Mouse (Mus musculus): Measurements from ENCODE around the gene Bace2. TPM values are rescaled to one million over a fixed set of nuclear protein-coding genes. Genes with fewer than 3 reads are reported as not detected.

The Bace2 gene
- polyA plus RNA-seq (2015; fragmentation: Nextera tagmentation; extraction: Ambion mirVana) = 43.9 and 48.2 TPM in 2 replicates

DNA sequence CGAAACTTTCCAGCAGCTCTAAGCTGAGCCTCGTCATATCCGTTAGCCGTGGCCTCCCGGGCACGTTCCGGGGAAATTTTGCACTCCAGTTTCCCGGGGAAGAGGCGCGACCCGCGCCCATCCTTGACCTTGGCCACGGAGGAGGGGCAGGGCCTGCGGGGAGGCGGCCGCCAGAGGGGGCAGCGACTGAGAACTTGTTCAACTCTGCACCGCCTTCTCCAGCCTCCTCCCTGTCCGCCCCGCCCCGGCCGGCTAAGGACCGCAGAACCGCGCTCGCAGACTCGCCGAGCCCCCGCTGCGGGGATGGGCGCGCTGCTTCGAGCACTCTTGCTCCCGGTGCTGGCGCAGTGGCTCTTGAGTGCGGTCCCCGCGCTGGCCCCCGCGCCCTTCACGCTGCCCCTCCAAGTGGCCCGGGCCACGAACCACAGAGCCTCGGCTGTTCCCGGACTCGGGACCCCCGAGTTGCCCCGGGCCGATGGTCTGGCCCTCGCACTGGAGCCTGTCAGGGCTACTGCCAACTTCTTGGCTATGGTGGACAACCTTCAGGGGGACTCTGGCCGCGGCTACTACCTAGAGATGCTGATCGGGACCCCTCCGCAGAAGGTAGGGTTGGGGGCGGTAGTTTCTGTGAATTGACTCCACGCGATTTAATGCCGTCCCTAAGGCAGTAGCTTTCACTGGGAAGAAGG, at the start of gene Bace2:
Gene Bace2, plus strand, starts transcription at position 244 of the 689 bp plus-strand sequence.
- H3K4me2 ChIP-seq (ENCODE audit: low read depth, low read length) = peak within 1 kb of the TSS; percentile 97
- ATAC-seq (replicated peaks; ENCODE audit: extremely low read depth, insufficient read depth, low FRiP score) = peak; percentile 86
- 0 out of 2 replicates have a peak, but pooled peaks cover 2% of the 10 kb centered on the region for H3K4me1 ChIP-seq (ENCODE audit: control insufficient read depth, insufficient read depth, low read length)
- H3K27ac ChIP-seq (ENCODE audit: low read length) = peak within 1 kb of the TSS; percentile 43; the same call in 1 of the 2 replicates
- peak within 1 kb of the TSS; percentile 74 for H3K9ac ChIP-seq (ENCODE audit: low read length)
- no peaks in the 10 kb centered on the region for H3K27me3 ChIP-seq (ENCODE audit: control insufficient read depth, insufficient read depth, low read length)
- WGBS = 1% methylated on average over 56 of the region's 58 CpGs
- H3K9me3 ChIP-seq (replicated peaks; ENCODE audit: control insufficient read depth, low read length) = no peaks in the 10 kb centered on the region
- no peaks in the 10 kb centered on the region for H3K36me3 ChIP-seq (ENCODE audit: control insufficient read depth, insufficient read depth)
- peak within 1 kb of the TSS; percentile 76 for H3K4me3 ChIP-seq (ENCODE audit: low read length)

DNA sequence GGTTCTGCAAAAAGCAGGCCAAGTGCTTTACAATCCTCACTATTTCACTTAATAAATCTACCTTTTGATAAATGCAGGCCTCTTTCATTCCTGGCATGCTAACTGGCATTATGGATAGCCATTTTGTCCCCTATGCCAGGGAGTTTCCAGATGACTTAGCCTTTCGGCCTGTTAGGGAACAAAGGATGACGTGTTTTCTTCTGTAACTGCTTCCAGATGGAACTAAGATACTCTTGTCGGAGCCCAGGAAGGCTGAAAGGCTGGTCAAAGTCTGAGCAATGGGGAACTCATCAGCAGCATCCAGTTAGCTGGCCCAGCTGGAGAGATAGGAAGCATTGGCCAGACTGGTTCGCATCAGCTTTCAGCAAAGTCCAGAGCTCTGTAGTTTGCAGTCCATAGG, 48.9 kb upstream of the Bace2 start:
- Histone ChIP-seq H3K27ac (ENCODE audit: low read length) (no peak overlapping the region), H3K4me3 (ENCODE audit: low read length) (no peak overlapping the region), H3K27me3 (ENCODE audit: control insufficient read depth, insufficient read depth, low read length) (no peaks in the 10 kb centered on the region), H3K9ac (ENCODE audit: low read length) (no peak overlapping the region), H3K9me3 (replicated peaks; ENCODE audit: control insufficient read depth, low read length) (no peaks in the 10 kb centered on the region), H3K4me1 (ENCODE audit: control insufficient read depth, insufficient read depth, low read length) (peaks cover 3% of the 10 kb centered on the region; the same call in 1 of the 2 replicates), H3K36me3 (ENCODE audit: control insufficient read depth, insufficient read depth) (no peaks in the 10 kb centered on the region), H3K4me2 (ENCODE audit: low read depth, low read length) (no peak overlapping the region)
- WGBS = 62% methylated on average over 4 of the region's 4 CpGs
- no peak for ATAC-seq (replicated peaks; ENCODE audit: extremely low read depth, insufficient read depth, low FRiP score)

DNA sequence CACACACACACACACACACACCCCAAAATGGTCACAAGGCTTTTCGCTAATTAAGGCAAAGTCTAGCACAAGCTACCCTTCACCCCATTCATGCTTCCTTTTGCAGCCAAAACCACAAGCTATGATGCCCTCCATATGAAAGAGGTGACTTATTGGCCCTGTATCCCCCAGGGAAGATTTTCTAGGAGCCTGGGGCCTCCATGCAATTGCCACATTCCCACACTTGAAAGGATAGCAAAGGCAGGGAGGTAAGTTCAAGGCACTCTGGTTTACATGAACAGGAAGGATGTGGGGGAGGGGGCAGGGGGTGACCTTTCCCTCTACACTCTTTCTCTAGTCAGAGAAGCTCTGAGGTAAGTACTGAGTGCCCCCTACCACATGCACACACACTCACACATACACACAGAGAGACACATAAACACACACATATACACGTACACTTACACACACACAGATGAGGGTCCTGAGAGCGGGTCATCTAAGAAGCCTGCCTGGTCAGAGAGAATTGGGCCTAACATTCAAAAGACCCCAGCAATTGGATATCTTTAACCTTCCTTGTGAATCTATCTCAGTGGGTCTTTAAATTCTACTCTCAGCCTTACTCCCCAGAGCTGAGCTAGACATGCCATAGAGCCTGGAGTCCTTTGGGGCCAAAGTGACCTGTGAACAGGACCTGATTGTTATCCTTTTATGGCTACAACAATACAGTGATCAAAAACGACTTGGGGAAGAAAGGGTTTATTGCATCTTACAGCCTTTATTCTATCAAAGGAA, 46.6 kb upstream of the Bace2 start:
- no peaks in the 10 kb centered on the region for H3K9me3 ChIP-seq (replicated peaks; ENCODE audit: control insufficient read depth, low read length)
- WGBS = 52% methylated on average over 4 of the region's 4 CpGs
- ATAC-seq (replicated peaks; ENCODE audit: extremely low read depth, insufficient read depth, low FRiP score) = no peak

DNA sequence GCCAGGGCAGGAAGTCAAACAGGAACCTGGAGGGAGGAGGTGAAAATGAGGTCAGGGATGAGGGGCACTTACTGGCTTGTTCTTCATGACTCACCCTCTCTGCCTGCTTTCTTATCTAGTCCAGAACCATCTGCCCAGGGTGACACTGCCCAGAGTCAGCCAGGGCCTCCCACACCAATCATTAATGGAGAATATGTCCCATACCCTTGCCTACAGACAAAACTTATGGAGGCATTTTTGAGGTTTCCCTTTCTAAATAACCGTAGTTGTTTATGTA, 46.0 kb upstream of the Bace2 start:
- H3K9me3 ChIP-seq (replicated peaks; ENCODE audit: control insufficient read depth, low read length) = no peaks in the 10 kb centered on the region
- 46% methylated on average over 1 of the region's 1 CpGs for WGBS
- H3K4me2 ChIP-seq (ENCODE audit: low read depth, low read length) = no peak overlapping the region
- no peak overlapping the region for H3K9ac ChIP-seq (ENCODE audit: low read length)
- no peak overlapping the region for H3K27ac ChIP-seq (ENCODE audit: low read length)
- no peaks in the 10 kb centered on the region for H3K27me3 ChIP-seq (ENCODE audit: control insufficient read depth, insufficient read depth, low read length)
- ATAC-seq (replicated peaks; ENCODE audit: extremely low read depth, insufficient read depth, low FRiP score) = peak; percentile 65; the same call in 1 of the 2 replicates
- no peak overlapping the region for H3K4me3 ChIP-seq (ENCODE audit: low read length)
- H3K4me1 ChIP-seq (ENCODE audit: control insufficient read depth, insufficient read depth, low read length) = peaks cover 3% of the 10 kb centered on the region; the same call in 1 of the 2 replicates
- no peaks in the 10 kb centered on the region for H3K36me3 ChIP-seq (ENCODE audit: control insufficient read depth, insufficient read depth)

More for the DNA sequence above, 46.6 kb upstream of the Bace2 start:
- Histone ChIP-seq H3K9ac (ENCODE audit: low read length) (no peak overlapping the region), H3K27me3 (ENCODE audit: control insufficient read depth, insufficient read depth, low read length) (no peaks in the 10 kb centered on the region), H3K4me3 (ENCODE audit: low read length) (no peak overlapping the region), H3K36me3 (ENCODE audit: control insufficient read depth, insufficient read depth) (no peaks in the 10 kb centered on the region), H3K4me2 (ENCODE audit: low read depth, low read length) (no peak overlapping the region), H3K27ac (ENCODE audit: low read length) (0 out of 2 replicates have a peak overlapping the region, but pooled peaks have one; percentile 32), H3K4me1 (ENCODE audit: control insufficient read depth, insufficient read depth, low read length) (peaks cover 3% of the 10 kb centered on the region; the same call in 1 of the 2 replicates)

DNA sequence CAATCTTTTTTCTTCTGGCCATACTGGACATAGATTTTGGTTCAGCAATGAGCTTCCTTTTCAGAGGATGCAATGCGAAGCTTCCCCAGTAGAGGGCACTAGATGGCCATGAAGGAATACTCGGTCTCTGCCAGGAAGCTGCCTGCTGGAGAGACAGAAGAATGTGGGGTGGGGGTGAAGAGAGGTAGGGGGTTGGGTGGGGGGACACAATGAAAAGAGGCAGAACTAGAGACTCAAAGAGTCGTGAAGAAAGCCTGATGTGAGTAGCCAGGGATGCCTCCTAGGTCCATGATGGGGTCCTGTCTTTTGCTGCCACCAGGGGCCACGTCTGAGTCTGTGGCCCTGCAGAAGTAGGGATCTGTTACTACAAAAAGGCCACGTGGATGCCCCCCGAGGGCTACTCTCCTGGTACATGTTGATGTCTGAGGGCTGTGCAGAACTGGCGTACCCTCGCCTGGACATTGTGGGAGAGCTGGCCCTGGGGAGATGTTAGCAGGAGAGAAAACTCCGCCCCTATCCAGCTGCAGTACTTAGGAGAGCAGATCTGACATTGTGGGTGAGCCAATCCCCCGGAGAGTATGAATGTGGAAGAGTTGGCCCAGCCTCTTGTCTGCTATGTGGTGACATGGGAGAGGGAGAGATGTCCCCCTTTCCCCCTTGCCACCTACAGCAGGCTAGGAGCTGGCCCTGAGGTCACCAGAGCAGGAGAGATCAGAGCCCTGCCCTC, 43.4 kb upstream of the Bace2 start:
- Histone ChIP-seq H3K9me3 (replicated peaks; ENCODE audit: control insufficient read depth, low read length) (no peaks in the 10 kb centered on the region), H3K4me1 (ENCODE audit: control insufficient read depth, insufficient read depth, low read length) (peaks cover 3% of the 10 kb centered on the region; the same call in 1 of the 2 replicates), H3K4me2 (ENCODE audit: low read depth, low read length) (no peak overlapping the region), H3K27ac (ENCODE audit: low read length) (no peak overlapping the region), H3K27me3 (ENCODE audit: control insufficient read depth, insufficient read depth, low read length) (no peaks in the 10 kb centered on the region), H3K4me3 (ENCODE audit: low read length) (no peak overlapping the region), H3K9ac (ENCODE audit: low read length) (no peak overlapping the region), H3K36me3 (ENCODE audit: control insufficient read depth, insufficient read depth) (no peaks in the 10 kb centered on the region)
- WGBS = 29% methylated on average over 10 of the region's 10 CpGs
- no peak for ATAC-seq (replicated peaks; ENCODE audit: extremely low read depth, insufficient read depth, low FRiP score)

DNA sequence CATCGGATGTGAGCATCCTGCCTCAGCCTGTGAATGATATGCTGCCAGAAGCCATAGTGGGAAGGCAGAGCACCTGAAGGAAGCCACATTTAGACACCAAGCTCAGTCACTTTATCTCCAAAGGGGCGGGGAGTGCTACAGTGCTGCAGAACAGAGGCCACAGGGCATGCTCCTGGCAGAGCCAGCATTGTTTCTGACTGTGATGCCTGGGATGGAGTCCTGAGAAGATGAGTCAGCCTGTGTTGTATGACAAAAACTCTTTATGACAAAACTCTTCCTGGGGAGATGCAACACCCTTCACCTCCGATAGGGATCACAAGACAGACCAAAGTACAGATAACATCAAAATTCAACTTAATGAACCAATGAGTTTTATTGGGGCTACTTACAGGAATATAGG, 35.0 kb upstream of the Bace2 start:
- Histone ChIP-seq H3K9me3 (replicated peaks; ENCODE audit: control insufficient read depth, low read length) (no peaks in the 10 kb centered on the region), H3K9ac (ENCODE audit: low read length) (no peak overlapping the region), H3K4me3 (ENCODE audit: low read length) (no peak overlapping the region), H3K4me1 (ENCODE audit: control insufficient read depth, insufficient read depth, low read length) (no peaks in the 10 kb centered on the region), H3K36me3 (ENCODE audit: control insufficient read depth, insufficient read depth) (no peaks in the 10 kb centered on the region), H3K4me2 (ENCODE audit: low read depth, low read length) (no peak overlapping the region), H3K27ac (ENCODE audit: low read length) (no peak overlapping the region), H3K27me3 (ENCODE audit: control insufficient read depth, insufficient read depth, low read length) (no peaks in the 10 kb centered on the region)
- 63% methylated on average over 3 of the region's 3 CpGs for WGBS
- ATAC-seq (replicated peaks; ENCODE audit: extremely low read depth, insufficient read depth, low FRiP score) = no peak

DNA sequence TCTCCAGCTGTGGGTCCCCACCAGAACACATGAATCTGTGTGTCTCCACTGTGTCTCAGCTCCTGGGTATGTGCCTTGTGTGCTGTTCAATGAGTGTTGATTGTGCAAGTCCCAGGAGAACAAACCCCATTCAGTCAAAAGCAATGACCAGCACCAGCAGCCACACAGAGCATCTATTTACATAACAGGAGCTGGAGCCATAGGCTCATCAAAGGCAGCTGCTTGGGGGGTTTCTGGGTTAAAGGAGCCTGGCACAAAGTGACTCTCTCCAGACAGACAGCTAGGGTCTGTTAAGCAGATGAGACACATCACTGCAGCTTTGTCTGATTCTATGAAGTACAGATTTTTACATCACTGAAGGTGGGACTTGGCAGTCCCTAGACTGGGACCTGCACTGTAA, 33.9 kb upstream of the Bace2 start:
- ATAC-seq (replicated peaks; ENCODE audit: extremely low read depth, insufficient read depth, low FRiP score) = no peak
- Histone ChIP-seq H3K4me3 (ENCODE audit: low read length) (no peak overlapping the region), H3K36me3 (ENCODE audit: control insufficient read depth, insufficient read depth) (no peaks in the 10 kb centered on the region), H3K4me1 (ENCODE audit: control insufficient read depth, insufficient read depth, low read length) (no peaks in the 10 kb centered on the region), H3K9ac (ENCODE audit: low read length) (no peak overlapping the region), H3K9me3 (replicated peaks; ENCODE audit: control insufficient read depth, low read length) (no peaks in the 10 kb centered on the region), H3K27me3 (ENCODE audit: control insufficient read depth, insufficient read depth, low read length) (no peaks in the 10 kb centered on the region), H3K27ac (ENCODE audit: low read length) (no peak overlapping the region), H3K4me2 (ENCODE audit: low read depth, low read length) (no peak overlapping the region)

DNA sequence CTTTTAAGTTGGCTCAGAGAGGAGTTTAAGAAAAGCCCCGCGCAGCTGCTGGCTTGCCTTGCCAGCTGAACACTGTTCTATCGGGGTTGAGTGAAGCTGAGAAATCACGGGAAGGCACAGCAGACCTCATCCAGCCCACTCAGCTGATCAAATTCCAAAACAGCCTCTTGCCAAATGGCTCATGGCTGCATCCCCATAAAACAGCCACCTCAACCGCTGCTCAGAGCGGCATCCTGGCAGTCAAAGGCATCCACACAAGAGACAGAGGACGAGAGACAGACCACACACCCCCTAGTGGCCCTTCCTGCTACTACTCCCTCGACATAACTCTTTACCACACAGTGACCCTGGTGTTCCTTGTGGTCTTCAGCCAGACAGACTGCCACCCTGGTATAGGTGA, 30.6 kb upstream of the Bace2 start:
- H3K9ac ChIP-seq (ENCODE audit: low read length) = no peak overlapping the region
- ATAC-seq (replicated peaks; ENCODE audit: extremely low read depth, insufficient read depth, low FRiP score) = no peak
- H3K27me3 ChIP-seq (ENCODE audit: control insufficient read depth, insufficient read depth, low read length) = no peaks in the 10 kb centered on the region
- no peak overlapping the region for H3K27ac ChIP-seq (ENCODE audit: low read length)
- H3K36me3 ChIP-seq (ENCODE audit: control insufficient read depth, insufficient read depth) = no peaks in the 10 kb centered on the region
- 34% methylated on average over 8 of the region's 8 CpGs for WGBS
- no peaks in the 10 kb centered on the region for H3K9me3 ChIP-seq (replicated peaks; ENCODE audit: control insufficient read depth, low read length)
- no peak overlapping the region for H3K4me3 ChIP-seq (ENCODE audit: low read length)
- no peaks in the 10 kb centered on the region for H3K4me1 ChIP-seq (ENCODE audit: control insufficient read depth, insufficient read depth, low read length)
- no peak overlapping the region for H3K4me2 ChIP-seq (ENCODE audit: low read depth, low read length)

DNA sequence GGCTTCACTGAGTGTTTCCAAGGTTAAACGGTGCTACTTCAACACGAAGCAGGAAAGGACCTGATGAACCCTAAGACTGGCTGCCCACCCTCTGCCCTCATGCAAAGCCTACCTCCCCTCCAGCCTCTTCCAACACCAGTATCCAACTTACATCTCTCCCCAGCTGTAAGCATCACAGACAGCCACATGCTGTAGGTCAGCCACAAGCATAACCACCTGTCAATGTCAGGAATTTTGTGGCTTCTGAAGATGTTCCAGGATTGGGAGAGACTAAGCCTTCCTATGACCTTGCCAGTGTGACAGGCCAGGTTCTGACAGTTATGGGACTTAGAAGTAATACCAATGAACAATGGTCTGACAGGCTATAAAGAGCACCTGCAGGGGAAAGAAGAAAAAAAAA, 27.9 kb upstream of the Bace2 start:
- no peak overlapping the region for H3K4me2 ChIP-seq (ENCODE audit: low read depth, low read length)
- no peaks in the 10 kb centered on the region for H3K4me1 ChIP-seq (ENCODE audit: control insufficient read depth, insufficient read depth, low read length)
- WGBS = 75% methylated on average over 2 of the region's 2 CpGs
- no peak overlapping the region for H3K4me3 ChIP-seq (ENCODE audit: low read length)
- H3K9ac ChIP-seq (ENCODE audit: low read length) = no peak overlapping the region
- H3K9me3 ChIP-seq (replicated peaks; ENCODE audit: control insufficient read depth, low read length) = no peaks in the 10 kb centered on the region
- H3K27ac ChIP-seq (ENCODE audit: low read length) = no peak overlapping the region
- no peaks in the 10 kb centered on the region for H3K36me3 ChIP-seq (ENCODE audit: control insufficient read depth, insufficient read depth)
- H3K27me3 ChIP-seq (ENCODE audit: control insufficient read depth, insufficient read depth, low read length) = no peaks in the 10 kb centered on the region
- no peak for ATAC-seq (replicated peaks; ENCODE audit: extremely low read depth, insufficient read depth, low FRiP score)
